In genomic region chr8:120752082-120752452, GRCm38 (mm10) we compare ENCODE assay signal across 8 mouse cellular contexts. TPM values are rescaled to one million over a fixed set of nuclear protein-coding genes. Genes with fewer than 3 reads are reported as not detected.
DNase-seq lines count a peak whose midpoint lies in the region; ATAC-seq and TF ChIP-seq lines count a peak whose summit lies in the region.

No protein-coding gene starts in this region.

- no peak for TF ChIP-seq CTCF in lung, adult 2 months (IDR thresholded peaks at IDR 0.05; ENCODE audit: insufficient read depth, low read length)
- TF ChIP-seq CTCF in cerebellum, adult 2 months (IDR thresholded peaks at IDR 0.05; ENCODE audit: borderline replicate concordance, insufficient read depth, low read depth, low read length), result no peak

- no peaks in the 10 kb centered on the region for H3K9me3 ChIP-seq in embryonic facial prominence, embryonic 14.5 days (ENCODE audit: control insufficient read depth, low read length)
- H3K9me3 ChIP-seq in liver, embryonic 11.5 days (ENCODE audit: control insufficient read depth, low read length), result no peaks in the 10 kb centered on the region
- no peaks in the 10 kb centered on the region for H3K9me3 ChIP-seq in stomach, embryonic 15.5 days

- H3K27ac ChIP-seq in embryonic facial prominence, embryonic 14.5 days (replicated peaks; ENCODE audit: low read depth, low read length), result peak overlapping the region; percentile 53
- H3K27ac ChIP-seq in liver, embryonic 11.5 days (ENCODE audit: low read depth, low read length), result no peak overlapping the region
- peak overlapping the region; percentile 81 for H3K27ac ChIP-seq in stomach, embryonic 15.5 days
- no peak overlapping the region for H3K27ac ChIP-seq in cerebellum, adult 2 months (ENCODE audit: insufficient read depth, low read length)

- H3K4me3 ChIP-seq in lung, adult 2 months (replicated peaks; ENCODE audit: extremely low read depth, low read depth, low read length), result no peak overlapping the region
- no peak overlapping the region for H3K4me3 ChIP-seq in embryonic facial prominence, embryonic 14.5 days (ENCODE audit: low read depth, low read length)
- no peak overlapping the region for H3K4me3 ChIP-seq in liver, embryonic 11.5 days (ENCODE audit: low read depth, low read length)
- no peak overlapping the region for H3K4me3 ChIP-seq in stomach, embryonic 15.5 days (replicated peaks)
- H3K4me3 ChIP-seq in cerebellum, adult 2 months (replicated peaks; ENCODE audit: insufficient read depth, low read depth, low read length), result no peak overlapping the region

- peak overlapping the region; percentile 50 for H3K9ac ChIP-seq in embryonic facial prominence, embryonic 14.5 days (ENCODE audit: low read depth, low read length)
- H3K9ac ChIP-seq in liver, embryonic 11.5 days (ENCODE audit: low read depth, low read length), result no peak overlapping the region
- H3K9ac ChIP-seq in stomach, embryonic 15.5 days, result no peak overlapping the region

- DNase-seq in lung, adult 18-20 months, result peak; percentile 60 to 72
- no peak for DNase-seq in lung, adult 2 months
- DNase-seq in embryonic facial prominence, embryonic 14.5 days (ENCODE audit: low spot score), result peak; percentile 89
- DNase-seq in liver, embryonic 11.5 days (ENCODE audit: low spot score), result no peak
- no peak for DNase-seq in cerebellum, adult 2 months
- no peak for DNase-seq in right cerebral cortex, postnatal 25 days

- TF ChIP-seq POLR2A in lung, adult 2 months (IDR thresholded peaks at IDR 0.05; ENCODE audit: borderline replicate concordance, extremely low read depth, low read depth, low read length), result no peak
- no peak for TF ChIP-seq POLR2A in cerebellum, adult 2 months (IDR thresholded peaks at IDR 0.05; ENCODE audit: borderline replicate concordance, insufficient read depth, low read length)

- H3K4me2 ChIP-seq in embryonic facial prominence, embryonic 14.5 days (ENCODE audit: low read depth, low read length), result peak overlapping the region; percentile 30; the same call in 1 of the 2 replicates
- H3K4me2 ChIP-seq in liver, embryonic 11.5 days, result peak overlapping the region; percentile 26
- peak overlapping the region; percentile 34 for H3K4me2 ChIP-seq in stomach, embryonic 15.5 days

- no peaks in the 10 kb centered on the region for H3K27me3 ChIP-seq in embryonic facial prominence, embryonic 14.5 days (replicated peaks; ENCODE audit: control insufficient read depth, insufficient read depth, low read length)
- no peaks in the 10 kb centered on the region for H3K27me3 ChIP-seq in liver, embryonic 11.5 days (replicated peaks; ENCODE audit: control insufficient read depth, insufficient read depth, low read length)
- no peaks in the 10 kb centered on the region for H3K27me3 ChIP-seq in stomach, embryonic 15.5 days (replicated peaks)
- no peaks in the 10 kb centered on the region for H3K27me3 ChIP-seq in cerebellum, adult 2 months (ENCODE audit: control insufficient read depth, insufficient read depth, low read length)

- H3K4me1 ChIP-seq in lung, adult 2 months (ENCODE audit: control insufficient read depth, insufficient read depth, low read length), result peaks cover 8% of the 10 kb centered on the region
- peaks cover 11% of the 10 kb centered on the region; the same call in 1 of the 2 replicates for H3K4me1 ChIP-seq in embryonic facial prominence, embryonic 14.5 days (ENCODE audit: control insufficient read depth, insufficient read depth, low read length)
- peaks cover 15% of the 10 kb centered on the region for H3K4me1 ChIP-seq in liver, embryonic 11.5 days (replicated peaks; ENCODE audit: control insufficient read depth, insufficient read depth, low read length)
- peaks cover 24% of the 10 kb centered on the region for H3K4me1 ChIP-seq in stomach, embryonic 15.5 days
- H3K4me1 ChIP-seq in cerebellum, adult 2 months (ENCODE audit: control insufficient read depth, insufficient read depth, low read length), result no peaks in the 10 kb centered on the region; the same call in 1 of the 2 replicates

- H3K36me3 ChIP-seq in embryonic facial prominence, embryonic 14.5 days (ENCODE audit: control insufficient read depth, insufficient read depth, low read length), result no peaks in the 10 kb centered on the region
- H3K36me3 ChIP-seq in liver, embryonic 11.5 days (ENCODE audit: control insufficient read depth, insufficient read depth, low read length), result no peaks in the 10 kb centered on the region
- H3K36me3 ChIP-seq in stomach, embryonic 15.5 days, result no peaks in the 10 kb centered on the region

- peak; percentile 85 for ATAC-seq in embryonic facial prominence, embryonic 14.5 days (ENCODE audit: low read depth)
- ATAC-seq in hematopoietic stem cell, adult 5-6 weeks (replicated peaks in 1 of 2; ENCODE audit: insufficient read depth in 1 of 2, low FRiP score in 2 of 2, low TSS enrichment in 1 of 2, low read depth in 1 of 2, poor library complexity in 2 of 2, severe bottlenecking in 2 of 2), result peak; percentile 40 to 66; a peak in 2 of 4 replicates
- no peak for ATAC-seq in liver, embryonic 11.5 days (replicated peaks; ENCODE audit: low FRiP score)
- peak; percentile 74 for ATAC-seq in stomach, embryonic 15.5 days (ENCODE audit: insufficient read depth, low FRiP score, low read depth)

- 5% methylated on average over 12 of the region's 12 CpGs for WGBS in lung, adult 2 months
- WGBS in embryonic facial prominence, embryonic 14.5 days, result 4% methylated on average over 12 of the region's 12 CpGs
- 7% methylated on average over 12 of the region's 12 CpGs for WGBS in liver, embryonic 11.5 days
- WGBS in stomach, embryonic 15.5 days, result 2% methylated on average over 12 of the region's 12 CpGs
- 17% methylated on average over 12 of the region's 12 CpGs for WGBS in cerebellum, adult 2 months

RNA-seq across cellular contexts. Expression of gene Irf8, which starts 15.9 kb away (rescaled TPM):
- 38.6 and 44.7 TPM in 2 replicates for polyA plus RNA-seq in lung, adult 2 months (2012; rRNA removed)
- 7.4 and 8.9 TPM in 2 replicates for polyA plus RNA-seq in embryonic facial prominence, embryonic 14.5 days (2014; fragmentation: Nextera tagmentation; extraction: Ambion mirVana)
- total RNA-seq in hematopoietic stem cell, adult 5-6 weeks (2017), result 18.7 and 31.0 TPM in 2 replicates
- 10.5 and 12.3 TPM in 2 replicates for polyA plus RNA-seq in liver, embryonic 11.5 days (2014; fragmentation: Nextera tagmentation; extraction: Ambion mirVana)
- 21.8 and 23.0 TPM in 2 replicates for polyA plus RNA-seq in stomach, embryonic 15.5 days (2015; fragmentation: Nextera tagmentation; extraction: Ambion mirVana)
- 1.8 and 2.0 TPM in 2 replicates for polyA plus RNA-seq in cerebellum, adult 2 months (2012; rRNA removed)

Comparison
In these comparisons a context has a peak if more than half of its experiments do, and no peak if none do; other contexts are left out.
1. DNase-seq: peak in lung, adult 18-20 months (2 of 2) and embryonic facial prominence, embryonic 14.5 days (single experiment); none in lung, adult 2 months (single experiment), liver, embryonic 11.5 days (single experiment), cerebellum, adult 2 months (0 of 2) and right cerebral cortex, postnatal 25 days (single experiment).
2. H3K27ac ChIP-seq: peak in embryonic facial prominence, embryonic 14.5 days (single experiment) and stomach, embryonic 15.5 days (single experiment); none in liver, embryonic 11.5 days (single experiment) and cerebellum, adult 2 months (single experiment).
3. Peak in every context shown above with its lines, with median percentiles within 50 percentile points of each other: H3K4me2 ChIP-seq.